Mouse (Mus musculus) liver, adult 2 months (tissue): ENCODE measurements around the gene Tacc3.

Experiments
- CTCF ChIP-seq: fragments of 200-500 bp; IDR thresholded peaks from 2 replicates; pipeline ENCODE4 v1.5.1; 2011; ENCODE audit warnings: low read depth, low read length, control low read depth
- POLR2A ChIP-seq: fragments of 200-500 bp; IDR thresholded peaks from 2 replicates; pipeline ENCODE4 v1.6.1; 2011; ENCODE audit warnings: low read length, control low read depth; ENCODE audit not compliant: insufficient read depth; ENCODE audit errors: extremely low read depth

- peak; percentile 82 for TF ChIP-seq CTCF
- TF ChIP-seq POLR2A = no peak
Observed at GRCm38 (mm10) chr5:33683897-33684652, 26.1 kb downstream of the Tacc3 start.
